Mouse (Mus musculus) left cerebral cortex, adult 8-10 months (tissue): Measurements from ENCODE around the gene Acadvl. TPM values are rescaled to one million over a fixed set of nuclear protein-coding genes. Genes with fewer than 3 reads are reported as not detected.
"Not testable (repeated sequence)": the region's sequence is repeated elsewhere in the genome, so short reads cannot be mapped to it uniquely, and the experiment has no call there.

Experiments
- DNase-seq, 2 experiments: peaks; one replicate each; pipeline ENCODE4 v3.0.0; 2022; ENCODE audit warnings: low spot score in 2 of 2
- total RNA-seq, 4 experiments: library from RNA; stranded (reverse); gene quantifications; 2 replicates each; pipeline ENCODE4 v1.2.4; 2022

The Acadvl gene
- total RNA-seq, 4 experiments from 2014 or later: 57.9 to 68.3 (median 61.2) TPM

- DNase-seq: no peak
Measured at GRCm38 (mm10) chr11:70028401-70029129, 13.4 kb upstream of the Acadvl start.

- no peak for DNase-seq
Measured at GRCm38 (mm10) chr11:70027397-70027796, 12.2 kb upstream of the Acadvl start.

GRCm38 (mm10) chr11:70026689-70027088, 11.5 kb upstream of the Acadvl start:
- no peak for DNase-seq

- no peak for DNase-seq
Measured at GRCm38 (mm10) chr11:70024151-70024514, 8.9 kb upstream of the Acadvl start.

- no peak for DNase-seq
Measured at GRCm38 (mm10) chr11:70023481-70024150, 8.4 kb upstream of the Acadvl start.

GRCm38 (mm10) chr11:70021264-70022132, 6.3 kb upstream of the Acadvl start:
- peak; percentile 91 to 98 for DNase-seq

GRCm38 (mm10) chr11:70020731-70021263, 5.6 kb upstream of the Acadvl start:
- DNase-seq: peak; percentile 55 to 80

GRCm38 (mm10) chr11:70020022-70020631, 4.9 kb upstream of the Acadvl start:
- DNase-seq: no peak

- no peak for DNase-seq
Measured at GRCm38 (mm10) chr11:70019495-70020021, 4.3 kb upstream of the Acadvl start.

- DNase-seq: peak in 1 of 2 experiments; percentile 63
Measured at GRCm38 (mm10) chr11:70018131-70018990, 3.1 kb upstream of the Acadvl start.

- no peak for DNase-seq
Measured at GRCm38 (mm10) chr11:70017199-70017767, 2.1 kb upstream of the Acadvl start.

- DNase-seq: no peak
Measured at GRCm38 (mm10) chr11:70016669-70017068, 1.5 kb upstream of the Acadvl start, which contains the start of gene Dlg4. TSS of gene Dlg4 (plus strand) at chr11:70016942.

GRCm38 (mm10) chr11:70016177-70016576, 966 bp upstream of the Acadvl start:
- DNase-seq: not testable (repeated sequence)

- no peak for DNase-seq
Measured at GRCm38 (mm10) chr11:70015677-70016076, 466 bp upstream of the Acadvl start.

GRCm38 (mm10) chr11:70014051-70014450, 1.2 kb downstream of the Acadvl start:
- no peak for DNase-seq

GRCm38 (mm10) chr11:70013408-70013807, 1.8 kb downstream of the Acadvl start:
- no peak for DNase-seq

GRCm38 (mm10) chr11:70012931-70013330, 2.3 kb downstream of the Acadvl start:
- DNase-seq: no peak

- no peak for DNase-seq
Measured at GRCm38 (mm10) chr11:70010961-70011360, 4.2 kb downstream of the Acadvl start.

- DNase-seq: no peak
Measured at GRCm38 (mm10) chr11:70010548-70010947, 4.7 kb downstream of the Acadvl start.

- no peak for DNase-seq
Measured at GRCm38 (mm10) chr11:70010033-70010432, 5.2 kb downstream of the Acadvl start.
